Mouse (Mus musculus) G1E (cell line): Measurements from ENCODE around the gene Esyt3.

ENCODE experiments used
- CTCF ChIP-seq: IDR thresholded peaks from 2 replicates; pipeline ENCODE4 v1.5.1; 2012; ENCODE audit warnings: low read depth, low read length, inconsistent platforms, mixed read lengths
- GATA1 ChIP-seq: IDR thresholded peaks from 2 replicates; pipeline ENCODE4 v1.6.1; 2012; ENCODE audit warnings: borderline replicate concordance, low read length, inconsistent platforms, mixed read lengths
- GATA2 ChIP-seq: IDR thresholded peaks from 2 replicates; pipeline ENCODE4 v1.6.1; 2012; ENCODE audit warnings: low read depth, low read length, inconsistent platforms, borderline replicate concordance
- POLR2AphosphoS5 ChIP-seq: IDR thresholded peaks from 2 replicates; pipeline ENCODE4 v1.6.1; 2012; ENCODE audit warnings: low read depth, low read length, inconsistent platforms; ENCODE audit not compliant: insufficient replicate concordance
- TAL1 ChIP-seq: conservative IDR thresholded peaks from 2 replicates; pipeline ENCODE4 v1.6.1; 2012; ENCODE audit warnings: low read depth, low read length, inconsistent platforms, mixed read lengths

DNA sequence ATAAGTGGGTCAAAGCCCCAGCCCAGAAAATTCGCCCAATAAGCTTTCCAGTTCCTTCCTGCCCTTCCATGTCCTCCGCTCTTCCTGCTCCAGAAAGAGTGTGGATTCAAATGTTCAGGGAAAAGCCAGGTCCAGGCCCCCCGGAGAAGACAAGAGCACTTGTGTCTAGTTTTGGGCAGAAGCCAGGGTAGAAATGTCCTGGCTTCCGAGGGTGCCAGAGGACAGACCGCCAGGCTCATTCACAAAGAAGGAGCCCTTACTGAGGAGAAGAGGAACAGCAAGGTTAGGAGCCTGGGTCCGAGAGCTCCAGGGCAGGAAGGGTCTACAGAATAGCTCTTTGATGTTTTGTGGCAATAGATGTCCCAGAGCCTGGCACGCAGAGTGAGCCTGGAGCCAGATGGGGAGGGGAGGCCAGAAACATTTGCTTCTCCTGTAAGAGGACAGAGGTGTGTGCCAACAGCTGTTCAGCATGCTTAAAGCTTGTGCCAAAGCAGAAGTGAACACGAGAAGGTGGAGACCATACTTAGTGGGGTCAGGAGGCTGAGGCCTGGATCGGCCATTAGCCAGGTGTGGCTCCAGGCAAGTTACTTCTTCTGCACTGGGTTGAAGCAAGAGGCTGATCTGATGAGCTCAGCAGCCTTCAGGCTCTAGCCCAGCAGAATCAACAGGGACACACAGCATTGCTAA is 43.1 kb upstream of the Esyt3 start:
- TF ChIP-seq CTCF (no peak), GATA1 (no peak), POLR2AphosphoS5 (no peak), TAL1 (no peak), GATA2 (no peak)
